Mouse (Mus musculus) right cerebral cortex, postnatal 4 days (tissue): ENCODE measurements around the gene Elmo3.

Source experiments
- DNase-seq: peaks from one replicate; pipeline ENCODE4 v3.0.0-alpha.2; 2022

Gene Elmo3

DNA sequence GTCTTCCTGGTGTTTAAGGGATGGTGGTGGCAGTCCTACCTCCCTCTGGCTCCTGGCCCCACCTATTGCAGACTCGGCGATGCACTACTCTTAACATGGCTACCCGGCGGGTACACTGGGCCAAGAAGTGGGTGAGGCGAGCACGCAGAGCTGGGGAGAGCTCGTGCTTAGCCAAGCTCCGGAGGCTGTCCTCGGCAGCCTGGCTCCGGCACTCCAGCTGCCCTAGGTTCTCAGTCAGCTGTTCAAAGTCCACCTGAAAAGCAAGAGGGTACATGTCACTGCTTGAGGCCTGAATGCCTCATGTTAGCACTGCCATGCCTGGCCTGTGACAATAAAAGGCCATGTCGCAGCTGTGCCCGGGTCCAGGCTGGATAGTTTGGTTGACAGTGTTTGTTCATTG lies 24.9 kb downstream of the Elmo3 start:
- DNase-seq = no peak

DNA sequence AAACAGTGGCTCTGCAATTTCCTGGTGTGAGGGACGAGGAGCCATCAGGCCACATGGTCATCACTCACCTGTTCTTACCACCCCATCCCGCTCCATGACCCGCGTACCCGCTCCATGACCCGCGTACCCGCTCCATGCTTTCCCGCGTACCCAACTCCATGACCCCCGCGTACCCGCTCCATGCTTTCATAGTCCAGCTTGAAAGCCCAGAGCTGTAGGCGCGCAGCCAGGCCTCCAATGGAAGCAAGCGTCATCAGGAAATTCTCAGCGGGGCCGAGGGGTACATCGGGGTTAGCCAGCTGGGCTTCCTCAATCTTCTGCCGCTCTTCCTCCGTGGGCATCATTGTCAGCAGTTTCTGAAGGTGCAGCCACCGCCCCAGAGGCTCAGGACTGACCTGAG lies 26.1 kb downstream of the Elmo3 start:
- DNase-seq = no peak

DNA sequence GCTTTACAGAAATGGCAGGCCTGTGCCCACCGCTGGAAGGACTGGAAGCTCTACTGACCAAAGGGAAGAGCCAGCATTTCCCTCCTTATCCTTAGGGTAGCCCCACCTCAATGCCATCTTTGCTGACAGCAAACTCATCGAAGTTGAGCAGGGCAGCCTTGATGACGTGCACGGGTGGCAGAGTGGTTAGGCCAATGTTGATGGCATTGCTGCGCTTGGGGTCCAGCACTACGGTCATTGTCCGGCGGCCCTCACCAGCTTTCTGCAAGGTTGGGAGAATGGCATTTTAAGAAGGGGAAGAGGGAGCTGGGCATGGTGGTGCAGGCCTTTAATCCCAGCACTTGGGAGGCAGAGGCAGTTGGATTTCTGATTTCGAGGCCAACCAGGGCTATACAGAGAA lies 26.5 kb downstream of the Elmo3 start:
- no peak for DNase-seq

DNA sequence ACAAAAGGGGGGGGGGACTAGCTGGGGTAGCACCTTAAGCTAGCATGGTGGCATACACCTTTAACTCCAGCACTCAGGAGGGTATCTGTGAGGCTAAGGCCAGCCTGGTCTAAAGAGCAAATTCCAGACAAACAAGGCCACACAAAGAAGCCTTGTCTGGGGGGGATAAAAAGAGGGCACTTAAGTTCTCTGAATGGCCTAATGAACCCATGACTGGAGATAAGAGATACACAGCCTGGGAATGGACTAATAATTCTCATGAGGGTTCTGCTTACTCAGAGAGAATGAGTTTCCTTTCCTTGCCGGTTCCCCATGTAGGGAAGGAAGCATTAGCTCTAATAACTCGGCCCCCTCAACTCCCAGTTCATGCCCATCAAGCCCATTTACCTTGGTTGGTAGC lies 27.1 kb downstream of the Elmo3 start:
- no peak for DNase-seq

DNA sequence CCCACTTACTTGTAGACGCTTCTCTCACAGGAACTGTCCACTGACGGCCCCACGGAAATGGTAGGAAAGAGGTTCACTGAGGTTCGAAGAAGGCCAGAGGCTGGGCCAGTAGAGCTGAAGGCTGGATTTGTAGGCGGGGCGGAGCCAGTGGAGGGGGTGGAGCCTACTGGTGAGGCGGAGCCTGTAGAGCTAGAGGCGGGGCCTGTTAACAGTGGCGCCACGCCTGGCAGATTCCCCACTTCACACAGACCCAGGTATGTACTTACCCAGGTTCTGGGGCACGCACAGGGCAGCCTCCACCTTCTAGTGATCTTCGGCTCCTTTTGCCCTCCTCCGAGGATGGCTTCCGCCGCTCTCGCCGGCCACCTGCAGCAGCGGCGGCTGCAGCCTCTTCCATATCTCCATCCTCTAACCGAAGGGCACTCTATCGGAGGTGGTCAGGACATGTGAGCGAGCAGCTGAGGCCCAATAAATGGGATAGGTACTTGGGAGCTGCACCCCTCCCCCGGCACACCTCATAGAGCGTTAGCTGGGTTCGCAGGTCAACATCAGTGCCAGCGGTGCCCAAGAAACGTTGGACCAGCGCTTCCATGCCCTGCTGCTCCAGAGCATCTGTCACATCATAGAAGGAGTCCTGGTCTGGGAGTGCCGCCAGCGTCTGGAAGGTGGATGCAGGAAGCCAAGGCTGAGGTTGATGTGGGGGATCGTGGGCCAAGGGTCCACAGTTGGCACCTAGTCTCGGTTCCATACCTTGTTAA lies 31.2 kb downstream of the Elmo3 start:
- DNase-seq = no peak

DNA sequence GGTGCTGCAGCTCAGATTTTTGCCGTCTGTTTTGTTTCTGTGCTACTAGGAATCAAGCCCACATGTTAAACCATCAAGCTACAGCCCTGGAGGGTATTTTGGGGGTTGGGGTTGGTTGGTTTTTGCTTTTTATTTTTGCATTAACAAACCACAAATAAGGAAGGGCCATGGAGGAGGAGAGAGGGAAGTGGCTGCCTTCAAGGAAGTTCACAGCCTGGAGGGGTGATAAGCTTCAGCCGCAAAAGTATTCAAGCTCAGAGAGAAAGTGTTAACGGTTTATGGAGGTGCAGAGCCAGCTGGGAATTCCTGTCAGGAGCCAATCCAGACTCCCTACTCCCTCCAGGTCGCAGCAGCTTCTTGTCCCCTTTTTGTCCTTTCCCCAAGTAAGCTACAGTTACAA lies 33.6 kb downstream of the Elmo3 start:
- no peak for DNase-seq

DNA sequence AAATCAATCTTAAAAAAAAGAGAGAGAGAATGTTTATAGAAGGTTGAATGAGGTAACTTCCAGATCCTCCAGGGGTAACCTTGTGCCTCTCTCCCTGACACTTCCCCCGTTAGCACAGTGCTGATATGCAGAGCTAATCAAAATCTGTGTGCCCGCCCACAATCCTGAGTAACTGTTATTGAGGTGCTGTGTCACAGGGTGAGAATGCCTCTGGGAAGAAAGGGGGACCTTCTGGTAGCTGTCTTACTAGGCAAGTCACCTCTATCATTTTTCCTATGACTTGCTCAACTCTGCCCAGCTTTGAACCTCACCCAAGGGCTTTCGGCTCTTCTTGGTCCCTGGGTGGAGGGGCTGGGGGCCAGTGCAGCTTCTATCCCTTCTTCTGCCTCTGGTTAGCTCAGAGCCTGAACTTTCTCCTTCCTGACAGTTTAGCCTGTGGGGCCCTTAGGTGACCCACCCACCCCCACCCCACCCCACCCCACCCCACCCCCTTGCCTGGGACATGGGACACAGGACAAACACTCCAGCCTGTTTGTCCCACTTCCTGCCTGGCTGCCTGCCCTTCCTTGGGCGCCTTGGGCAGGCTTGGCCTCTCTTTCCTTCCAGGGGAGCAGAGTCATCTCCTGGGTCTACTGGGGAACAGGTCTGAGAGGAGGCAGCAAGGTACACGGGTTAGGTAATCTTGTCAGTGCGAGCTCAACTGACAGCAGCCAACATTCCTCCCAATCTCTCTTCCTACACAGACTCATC lies 34.7 kb downstream of the Elmo3 start:
- no peak for DNase-seq

DNA sequence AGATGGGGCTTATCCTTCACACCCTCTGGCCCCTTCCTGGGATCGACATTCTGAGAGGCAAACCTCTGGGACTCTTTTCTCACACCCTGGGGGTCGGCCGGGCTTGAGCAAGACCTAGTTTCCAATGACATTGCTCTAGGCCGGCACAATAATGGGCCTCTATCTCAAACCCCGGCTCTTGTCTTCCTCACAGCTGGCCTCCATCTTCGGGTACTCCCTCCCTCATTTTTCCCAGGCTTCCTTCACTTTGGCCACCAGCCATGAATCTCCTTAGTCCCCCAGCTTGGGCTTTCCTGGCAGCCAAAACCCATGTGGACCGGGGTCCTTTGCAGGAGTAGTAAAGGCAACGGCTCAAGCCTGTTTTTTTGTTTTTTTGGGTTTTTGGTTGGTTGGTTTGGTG lies 36.0 kb downstream of the Elmo3 start:
- DNase-seq = no peak

DNA sequence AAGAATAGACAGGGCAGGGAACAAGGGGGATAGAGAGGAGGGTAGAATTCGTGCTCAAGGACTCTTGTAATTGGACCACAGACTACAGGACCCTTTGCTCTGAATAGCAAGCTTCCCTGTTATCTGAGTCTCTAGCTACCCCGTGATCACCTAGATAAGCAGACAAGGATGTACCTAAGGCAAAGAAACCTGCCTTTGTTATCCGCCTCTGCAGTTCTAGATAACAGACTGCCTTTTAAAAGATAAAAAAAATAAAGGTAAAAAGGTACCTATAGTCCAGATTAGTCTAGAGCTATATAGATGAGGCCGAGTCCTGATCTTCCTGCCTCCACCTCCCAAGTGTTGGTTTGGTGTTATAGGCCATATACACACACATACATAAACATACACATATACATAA lies 37.4 kb downstream of the Elmo3 start:
- no peak for DNase-seq

DNA sequence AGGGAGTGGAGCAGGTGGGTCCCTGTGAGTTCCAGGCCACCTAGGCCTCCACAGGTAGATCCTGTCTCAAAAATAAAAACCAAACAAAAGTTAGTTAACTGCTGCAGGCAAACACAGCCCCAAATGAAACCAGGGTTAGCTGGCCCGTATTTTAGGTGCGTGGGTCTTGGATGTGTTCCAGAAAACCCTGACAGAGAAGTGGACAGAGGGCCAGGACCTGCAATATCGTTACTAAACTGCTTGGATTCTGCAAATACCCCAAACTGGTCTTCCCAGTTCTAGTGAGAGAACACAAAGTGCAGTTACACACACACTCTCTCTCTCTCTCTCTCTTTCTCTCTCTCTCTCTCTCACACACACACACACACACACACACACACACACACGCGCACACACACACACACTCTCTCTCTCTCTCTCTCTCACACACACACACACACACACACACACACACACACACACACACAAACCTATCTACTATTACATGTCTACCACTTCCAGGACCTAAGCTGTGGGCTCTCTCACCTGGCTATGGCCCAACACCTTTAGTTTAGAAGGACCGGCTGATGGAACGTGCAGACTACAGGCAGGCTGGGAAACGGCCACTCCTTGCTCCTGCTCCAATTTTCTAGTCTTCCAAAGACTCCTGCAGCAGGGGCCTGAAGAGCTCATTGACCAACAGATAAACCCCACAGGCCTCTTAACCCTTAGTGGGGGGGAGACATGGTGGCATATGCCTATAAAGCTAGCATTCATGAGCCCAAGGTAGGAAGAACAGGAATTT lies 38.6 kb downstream of the Elmo3 start:
- DNase-seq = no peak

DNA sequence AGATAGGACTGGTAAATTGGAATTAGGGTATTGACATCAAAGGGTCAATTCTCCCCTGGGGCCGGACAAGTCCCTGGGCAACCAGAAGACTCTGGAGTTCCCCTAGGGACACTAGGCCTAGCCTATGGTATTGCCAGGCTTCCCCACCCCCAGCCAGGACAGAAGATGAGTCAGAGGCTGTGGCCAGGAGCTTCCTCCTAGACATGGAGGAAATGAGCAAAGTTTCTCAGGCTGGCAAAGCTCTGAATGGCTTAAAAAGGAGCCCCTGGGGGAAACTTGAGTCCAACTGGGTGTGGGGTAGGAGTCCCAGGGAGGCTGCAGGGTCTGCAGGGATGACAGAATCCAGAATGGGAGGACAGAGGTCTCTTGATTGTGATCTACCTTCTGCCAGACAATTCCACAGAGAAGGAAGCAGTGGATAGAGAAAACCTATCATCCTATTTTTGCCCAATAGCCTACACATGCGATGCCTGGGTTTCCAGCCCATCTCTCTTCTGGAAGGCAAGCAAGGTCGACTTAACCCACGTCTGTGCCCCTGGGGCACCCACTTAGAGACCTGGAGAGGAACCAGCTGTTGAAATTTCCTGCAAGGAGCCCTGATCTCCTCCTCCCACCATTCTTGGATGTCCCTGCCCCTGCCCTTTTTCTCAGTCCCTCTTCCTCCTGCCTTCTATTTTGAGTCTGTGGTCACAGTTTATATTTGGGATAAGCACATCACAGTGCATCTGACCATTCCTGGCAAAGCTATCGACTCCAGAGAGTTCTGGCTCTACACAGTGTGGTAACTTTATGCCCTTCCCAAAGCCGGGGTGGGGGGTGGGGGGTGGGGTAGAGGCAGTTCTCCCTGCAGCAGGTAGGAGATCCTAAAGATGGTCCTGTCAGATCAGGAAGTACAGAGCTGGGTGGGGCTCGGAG lies 39.9 kb downstream of the Elmo3 start:
- DNase-seq = no peak

DNA sequence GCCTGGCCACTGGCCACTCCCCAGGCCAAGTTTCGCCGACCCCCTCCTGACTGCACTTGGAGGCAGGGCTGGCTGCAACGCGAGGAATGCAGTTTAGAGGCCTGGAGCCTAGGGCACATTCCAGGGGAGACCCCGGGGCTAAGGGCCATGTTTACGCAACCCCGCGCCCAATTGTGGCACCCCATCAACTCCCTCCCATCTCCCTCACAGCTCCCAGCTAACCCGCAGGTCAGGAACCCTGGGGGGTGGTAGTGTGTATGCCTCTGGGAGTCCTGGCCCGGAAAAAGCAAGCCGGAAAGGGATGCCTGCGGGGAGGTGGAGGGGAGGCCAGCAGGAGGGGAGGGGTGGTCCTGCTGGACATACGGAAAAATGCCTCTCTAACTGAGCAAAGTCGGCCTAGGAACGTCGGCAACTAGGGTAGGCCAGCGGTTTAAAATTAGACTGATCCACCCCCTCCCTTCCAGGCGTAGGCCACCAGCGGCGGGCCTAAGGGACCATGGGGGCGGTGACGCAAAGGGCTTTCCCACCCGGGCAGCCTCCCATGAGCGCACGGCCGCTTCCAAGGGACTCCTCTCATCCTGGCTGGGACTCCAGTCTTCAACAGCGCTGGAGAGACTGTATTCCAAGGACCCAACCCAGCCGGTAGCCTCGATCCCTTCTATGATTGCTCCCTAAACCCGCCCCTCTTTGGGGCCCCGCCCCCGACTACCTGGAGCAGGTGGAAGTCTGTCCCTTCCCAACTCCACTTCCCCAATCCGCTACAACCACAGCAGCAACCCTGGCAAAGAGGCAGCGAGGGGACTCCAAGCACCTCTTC lies 41.4 kb downstream of the Elmo3 start:
- no peak for DNase-seq

DNA sequence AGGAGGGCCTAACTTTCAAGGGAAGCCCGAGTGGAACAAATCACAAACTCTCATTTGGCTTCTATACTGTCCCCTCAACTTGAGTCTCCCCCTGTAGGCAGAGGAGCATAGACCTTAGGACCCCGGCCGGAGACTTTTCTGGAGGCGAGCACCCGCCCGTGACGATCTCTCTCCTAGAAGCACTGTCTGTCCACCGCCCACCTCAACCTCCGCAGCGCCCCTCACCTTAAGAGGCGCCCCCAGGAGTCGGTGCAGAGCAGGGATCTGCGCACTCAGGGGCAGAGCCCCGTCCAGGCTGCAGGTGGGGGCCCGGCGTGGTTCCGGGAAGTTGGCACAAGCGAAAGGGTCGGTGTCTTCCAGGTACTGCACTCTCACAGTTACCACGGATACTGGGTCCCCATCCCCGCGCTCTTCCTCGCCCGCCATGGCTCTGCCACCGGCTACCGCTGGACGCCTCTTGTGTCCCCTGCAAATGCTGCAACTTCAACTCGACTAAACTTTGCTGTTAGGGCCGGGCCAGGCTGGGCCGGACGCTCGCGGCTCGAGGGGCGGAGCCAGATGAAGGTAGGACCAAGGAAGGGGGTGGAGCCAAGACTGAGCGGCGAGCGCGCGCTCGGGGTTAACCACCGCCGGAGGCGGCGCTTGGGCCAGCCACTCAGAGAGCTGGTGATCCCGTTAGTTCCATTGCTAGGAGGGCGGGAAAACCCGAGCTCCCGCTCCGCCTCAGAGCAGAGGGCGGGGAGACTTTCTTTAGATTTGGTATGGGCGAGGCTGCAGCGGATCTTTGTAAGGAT lies 42.2 kb downstream of the Elmo3 start, which contains the start of gene Fhod1:
TSS of gene Fhod1 (minus strand) at position 526 of the 794 bp plus-strand sequence.
- DNase-seq = peak; percentile 79

DNA sequence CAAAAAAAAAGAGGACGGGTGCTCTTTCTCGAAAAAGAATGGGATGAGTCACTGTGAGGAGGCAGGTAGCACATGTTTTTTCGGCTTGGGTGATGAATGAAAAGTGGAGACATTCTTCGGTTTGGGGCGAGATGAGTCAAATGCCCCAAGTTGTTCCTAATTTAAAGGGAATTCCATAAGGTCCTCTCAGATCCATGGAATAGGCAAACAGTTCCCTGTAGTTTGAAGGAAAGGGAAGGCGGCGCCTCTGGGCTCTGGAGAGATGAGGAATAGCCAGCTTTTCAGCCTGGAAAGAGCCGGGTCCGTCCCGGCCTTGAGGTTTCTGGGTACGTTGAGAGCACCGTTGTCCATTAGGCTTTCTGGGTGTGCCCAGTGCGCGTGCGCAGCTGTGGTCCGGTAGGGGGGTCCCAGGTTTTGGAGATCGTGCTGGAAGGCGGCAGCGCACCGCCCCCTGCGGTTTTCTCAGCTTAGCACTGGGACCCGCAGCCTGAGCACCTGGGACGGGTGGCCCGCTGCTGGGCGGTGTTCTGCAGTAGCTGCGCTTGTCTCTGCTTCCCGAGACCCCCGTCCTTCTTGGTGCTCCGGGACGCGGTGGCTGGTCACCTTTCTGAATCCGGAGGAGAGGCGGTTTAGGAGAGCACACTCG lies 43.2 kb downstream of the Elmo3 start, which contains the start of gene Slc9a5:
TSS of gene Slc9a5 (plus strand) at position 394 of the 646 bp plus-strand sequence.
- DNase-seq = peak; percentile 66

DNA sequence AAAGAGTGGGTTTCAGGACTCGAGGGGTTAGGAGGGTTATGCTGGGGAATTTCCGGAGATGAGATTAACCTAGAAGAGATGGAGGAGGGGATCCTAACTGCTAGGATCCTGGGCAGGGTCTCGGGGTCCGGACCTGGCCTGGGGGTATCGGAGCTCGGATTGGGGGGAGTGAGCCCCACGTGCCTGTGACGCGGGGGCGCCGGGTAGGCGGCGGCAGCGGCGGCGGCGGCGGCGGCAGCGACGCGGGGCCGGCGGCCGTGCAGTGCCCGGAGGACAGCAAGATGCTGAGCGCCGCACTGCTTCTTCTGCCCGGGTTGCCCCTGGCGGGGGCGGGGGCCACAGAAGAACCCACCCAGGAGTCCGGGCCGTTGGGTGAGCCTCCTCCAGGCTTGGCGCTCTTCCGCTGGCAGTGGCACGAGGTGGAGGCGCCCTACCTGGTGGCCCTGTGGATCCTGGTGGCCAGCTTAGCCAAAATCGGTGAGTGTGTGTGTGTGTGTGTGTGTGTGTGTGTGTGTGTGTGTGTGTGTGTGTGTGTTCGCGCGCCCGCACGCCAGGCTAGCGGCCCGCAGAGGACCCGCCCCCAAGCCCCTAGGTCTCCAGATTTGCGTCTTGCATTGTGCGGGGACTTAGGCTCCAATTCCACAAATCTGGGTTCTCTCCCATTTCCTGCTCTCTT lies 43.8 kb downstream of the Elmo3 start:
- DNase-seq = peak; percentile 63

DNA sequence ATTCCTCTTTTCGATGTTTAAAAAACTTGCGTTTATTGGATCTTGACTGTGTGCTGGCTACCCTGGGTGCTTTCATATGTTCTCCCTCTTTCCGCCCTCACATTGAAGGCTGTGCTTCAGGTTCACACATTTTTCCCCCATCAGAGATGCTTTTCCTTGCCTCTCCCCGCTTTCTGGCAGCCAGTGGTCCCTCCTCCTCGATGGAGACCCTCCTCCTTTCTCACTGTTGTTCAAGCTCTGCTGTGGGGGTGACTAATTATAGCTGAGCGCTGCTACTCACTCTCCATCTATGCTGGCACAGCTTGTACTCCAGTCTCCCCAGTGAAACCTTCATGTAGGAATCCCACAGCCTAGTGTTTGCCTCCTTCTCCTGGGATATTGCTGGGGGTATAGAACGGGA lies 44.8 kb downstream of the Elmo3 start:
- DNase-seq = no peak

DNA sequence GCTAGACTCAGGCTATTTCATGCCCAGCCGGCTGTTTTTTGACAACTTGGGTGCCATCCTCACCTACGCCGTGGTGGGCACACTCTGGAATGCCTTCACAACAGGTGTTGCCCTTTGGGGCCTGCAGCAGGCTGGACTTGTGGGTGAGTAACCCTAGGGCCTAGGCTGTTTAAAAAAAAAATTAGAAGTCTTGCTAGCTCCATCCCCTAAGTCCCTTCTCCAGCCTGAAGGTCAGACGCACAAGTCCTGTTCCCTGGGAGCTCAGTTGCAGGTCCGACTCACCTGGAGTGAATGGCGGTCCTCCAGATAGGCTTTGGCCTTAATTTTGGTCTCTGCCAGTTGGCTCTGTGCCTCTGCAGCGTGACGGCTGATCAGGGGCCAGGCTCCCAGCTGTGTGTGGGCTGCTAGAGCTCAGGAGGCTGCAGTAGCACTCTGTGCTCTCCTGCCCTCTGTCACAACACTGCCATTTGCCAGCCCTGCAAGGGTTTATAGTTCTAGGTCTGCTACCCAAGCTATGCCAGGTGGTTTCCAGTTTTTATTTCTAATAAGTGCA lies 48.3 kb downstream of the Elmo3 start:
- no peak for DNase-seq

DNA sequence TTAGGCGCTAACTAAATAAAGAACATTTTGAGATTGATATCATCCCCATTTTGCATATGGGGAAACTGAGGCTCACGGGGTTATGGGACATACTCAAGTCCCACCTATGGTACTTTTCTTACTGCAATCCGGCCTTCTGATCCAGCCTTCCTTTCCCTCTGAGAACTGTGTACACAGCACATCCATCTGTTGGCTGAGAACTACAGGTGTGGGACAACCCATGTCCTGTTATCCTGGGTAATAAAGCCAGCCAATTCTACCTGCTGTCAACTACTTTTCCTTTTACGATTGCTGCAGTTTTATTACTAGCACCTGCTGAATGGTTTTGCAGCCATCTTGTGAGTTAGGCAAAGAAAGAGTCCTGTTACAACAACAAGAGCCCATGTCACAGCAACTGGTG lies 49.1 kb downstream of the Elmo3 start:
- no peak for DNase-seq
